Mouse (Mus musculus): ENCODE results near the gene Gm2004. TPM values are rescaled to one million over a fixed set of nuclear protein-coding genes. Genes with fewer than 3 reads are reported as not detected.

Gene Gm2004
- polyA plus RNA-seq (2017; shearing (Covaris generic)), result 3.5 TPM

DNA sequence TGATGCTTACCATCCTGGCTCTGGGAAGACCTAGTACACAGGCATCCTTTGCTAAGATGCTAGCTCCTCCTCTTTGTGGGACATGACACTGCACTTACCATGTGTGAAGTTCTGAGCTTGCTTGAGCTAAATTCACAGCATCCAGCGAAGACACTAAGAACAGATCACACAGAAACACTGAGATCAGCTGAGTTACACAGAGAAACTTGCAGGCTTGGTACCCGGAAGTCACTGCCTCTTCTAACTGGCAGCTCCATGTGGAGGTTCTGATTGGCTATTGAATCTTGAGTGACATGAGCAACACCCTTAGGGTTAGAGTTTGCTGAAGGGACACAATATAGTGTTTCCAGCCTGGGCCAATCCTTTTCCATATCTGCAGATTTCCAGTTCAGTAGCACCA lies at the start of gene Gm2004:
Gene Gm2004 (minus strand): TSS at position 101 of the 400 bp plus-strand sequence.

Other genes with a start within 250 kb of the Gm2004 start
- 1.4 TPM for gene Zfp966, start 218.7 kb downstream of the Gm2004 start, polyA plus RNA-seq (2017; shearing (Covaris generic))
- gene Gm2026, start 184.5 kb downstream of the Gm2004 start, polyA plus RNA-seq (2017; shearing (Covaris generic)), result 4.0 TPM
- 8.2 TPM for gene 2210418O10Rik, start 76.7 kb upstream of the Gm2004 start, polyA plus RNA-seq (2017; shearing (Covaris generic))
- not detected for gene Gm11009, start 169.7 kb upstream of the Gm2004 start, polyA plus RNA-seq (2017; shearing (Covaris generic))

Measured in effector memory CD4-positive, alpha-beta T cell, adult 7 months (primary cell).